Mouse (Mus musculus): Measurements from ENCODE around the gene Slc7a7.
A peak's percentile ranks its signal among the peaks of the same experiment; 100 is the strongest.

DNA sequence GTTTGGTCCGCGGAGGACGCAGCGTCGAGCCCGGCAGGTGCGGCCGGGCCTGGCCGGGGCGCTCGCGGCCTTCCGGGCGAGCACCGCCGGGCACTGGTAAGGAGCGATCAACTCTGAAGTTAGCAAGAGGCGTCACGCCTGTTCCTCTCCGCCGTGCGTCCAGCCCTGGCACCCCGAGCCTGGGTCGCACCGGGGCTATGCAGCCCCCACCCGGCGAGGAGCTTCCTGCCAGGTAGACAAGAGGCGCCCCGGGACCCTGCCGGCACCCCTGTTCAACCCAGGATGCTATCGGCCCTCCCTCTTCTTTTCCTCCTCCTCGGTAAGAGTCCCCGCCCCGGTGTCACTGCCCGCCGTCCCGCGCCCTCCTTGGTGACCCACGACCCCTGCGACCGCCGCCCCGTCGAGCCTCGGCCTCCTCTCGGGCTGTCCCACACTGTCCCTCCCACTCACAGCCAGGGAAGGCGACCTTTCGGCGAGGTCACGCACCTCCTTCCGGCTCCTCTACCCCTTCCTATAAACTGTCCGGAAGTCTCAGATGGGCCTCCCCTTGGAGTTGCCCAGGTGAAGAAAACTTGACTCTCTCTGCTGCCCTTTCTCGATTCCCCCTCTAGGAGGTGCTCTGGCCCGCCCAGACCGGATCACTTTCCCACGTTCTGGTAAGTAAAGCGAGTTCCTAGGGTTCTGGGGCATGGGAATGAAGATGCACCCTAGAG, 46.9 kb upstream of the Slc7a7 start:
- TF ChIP-seq CTCF (IDR thresholded peaks at IDR 0.05; ENCODE audit: low read depth, low read length) (peak; percentile 76), POLR2A (IDR thresholded peaks at IDR 0.05; ENCODE audit: extremely low read depth, insufficient read depth, low read length) (no peak)

All from liver, adult 2 months (tissue).